Mouse (Mus musculus): ENCODE data around the gene Tmem35b. TPM values are rescaled to one million over a fixed set of nuclear protein-coding genes. Genes with fewer than 3 reads are reported as not detected.

Gene Tmem35b
- total RNA-seq, 1 experiment from 2014 or later = 26.2 TPM

DNA sequence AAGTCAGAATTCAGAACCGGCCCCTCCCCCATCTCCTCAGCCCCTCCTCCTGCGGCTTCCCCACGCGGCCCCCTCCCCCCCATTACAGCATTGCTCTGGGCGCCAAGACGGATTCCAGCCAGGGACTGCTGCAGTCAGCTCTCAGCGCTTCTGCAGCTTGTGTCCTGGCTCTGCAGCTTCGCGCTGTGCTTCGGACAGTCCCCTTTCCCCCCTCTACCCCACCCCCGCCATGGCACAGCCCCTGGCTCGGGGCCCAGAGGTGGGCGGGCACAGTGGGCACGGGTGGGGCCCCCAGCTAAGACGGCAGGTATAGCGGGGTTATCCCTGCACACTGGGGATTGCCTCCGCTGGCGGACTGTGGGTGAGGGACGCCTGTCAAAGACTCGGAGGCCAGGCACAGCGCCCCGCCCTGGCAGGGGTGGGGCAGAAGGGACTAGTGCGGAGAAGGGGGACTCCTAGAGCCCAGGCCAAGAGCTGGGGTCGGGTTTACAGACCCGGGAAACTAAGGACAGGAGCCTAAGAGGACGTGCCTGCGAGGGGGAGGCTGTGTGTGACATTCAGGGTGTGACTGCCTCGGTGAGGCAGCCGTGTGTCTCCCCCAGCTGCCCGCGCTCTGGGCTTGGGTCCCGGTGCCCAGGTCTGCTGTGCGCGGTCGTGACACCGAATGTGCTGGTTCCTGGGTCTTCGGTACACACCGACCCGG, 44.9 kb downstream of the Tmem35b start:
- DNase-seq = peak; percentile 52

DNA sequence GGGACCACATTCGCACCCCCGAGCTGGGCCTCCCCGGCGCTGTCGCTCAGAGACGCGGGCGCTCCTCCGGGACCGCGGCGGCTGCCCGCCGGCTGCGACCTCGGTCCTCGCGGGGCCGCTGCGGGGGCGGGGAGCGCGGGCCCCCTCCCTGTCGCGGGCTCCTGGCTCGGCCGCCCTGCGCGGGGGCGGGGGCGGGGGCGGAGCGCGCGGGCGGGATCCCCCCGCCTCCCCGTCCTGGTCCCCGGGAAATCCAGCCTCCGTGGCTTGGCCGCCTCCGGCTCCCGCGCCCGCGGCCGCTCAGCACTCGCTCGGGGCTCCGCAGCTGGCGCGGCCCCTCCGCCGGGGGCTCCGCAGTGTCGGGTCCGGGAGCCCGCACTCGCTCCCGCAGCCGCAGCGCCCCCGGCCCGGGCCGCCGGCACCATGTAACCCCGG, 45.4 kb downstream of the Tmem35b start, which contains the start of gene Dlgap3:
Gene Dlgap3 (plus strand): TSS at position 291 of the 432 bp plus-strand sequence.
- peak; percentile 63 for DNase-seq

DNA sequence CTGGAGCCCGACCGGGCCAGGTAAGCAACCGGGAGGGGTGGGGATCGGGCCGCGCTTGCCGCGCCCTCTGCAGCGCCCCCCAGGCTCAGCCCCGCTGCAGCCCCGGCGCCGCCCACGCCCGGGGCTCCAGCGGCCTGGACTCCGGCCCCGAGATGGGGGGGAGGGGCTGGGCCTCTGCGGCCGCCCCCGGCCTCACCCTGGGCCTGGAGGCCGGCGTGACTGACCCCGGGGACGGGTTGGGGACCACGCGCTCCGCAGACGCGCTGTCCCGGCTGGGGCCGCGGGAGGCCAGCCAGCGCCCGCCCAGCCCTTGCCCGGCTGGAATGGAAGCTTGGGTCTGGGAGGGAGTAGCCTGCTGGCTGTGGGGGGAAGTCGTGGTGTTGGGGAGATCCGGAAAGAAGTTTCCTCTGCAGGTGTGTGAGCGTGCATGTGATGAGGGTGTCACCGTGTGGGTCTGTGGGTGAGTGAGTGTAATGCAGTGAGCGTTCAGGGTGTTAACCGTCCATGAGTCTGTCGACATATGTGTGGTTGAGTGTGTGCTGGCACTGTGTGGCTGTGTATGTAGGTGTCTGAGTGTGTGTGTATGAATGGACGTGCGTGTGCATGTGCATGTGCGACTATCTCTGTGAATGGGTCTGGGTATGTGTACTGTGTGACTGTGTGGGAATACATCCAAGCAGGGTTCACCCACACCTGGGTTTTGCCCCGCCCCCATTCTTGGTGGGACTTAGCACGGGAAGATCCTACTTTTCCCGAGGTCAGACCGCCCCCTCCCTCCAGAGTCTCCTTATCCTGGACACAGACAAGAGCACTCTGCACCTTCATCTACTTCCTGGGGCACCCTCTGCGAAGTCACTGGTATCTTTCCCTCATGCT, 46.1 kb downstream of the Tmem35b start:
- DNase-seq = peak; percentile 16

DNA sequence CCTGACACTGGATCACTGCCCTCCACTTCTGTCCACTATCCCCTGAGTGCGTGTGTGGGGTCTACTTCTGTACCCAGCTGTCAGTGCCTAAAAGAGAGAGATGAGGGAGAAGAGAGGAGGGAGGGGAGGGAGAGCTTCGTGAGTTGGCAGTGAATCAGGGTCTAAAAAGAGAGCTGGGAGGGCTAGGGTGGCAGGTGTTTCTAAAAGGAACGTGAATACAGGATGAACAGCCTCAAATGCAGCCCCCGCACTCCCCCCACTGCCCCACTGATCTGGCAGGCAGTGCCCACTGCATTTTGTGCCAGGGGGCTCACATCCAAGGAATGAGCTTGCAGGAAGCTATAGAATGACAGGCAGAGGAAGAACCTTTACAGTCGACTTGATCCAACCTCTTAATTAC, 47.4 kb downstream of the Tmem35b start:
- DNase-seq = no peak

DNA sequence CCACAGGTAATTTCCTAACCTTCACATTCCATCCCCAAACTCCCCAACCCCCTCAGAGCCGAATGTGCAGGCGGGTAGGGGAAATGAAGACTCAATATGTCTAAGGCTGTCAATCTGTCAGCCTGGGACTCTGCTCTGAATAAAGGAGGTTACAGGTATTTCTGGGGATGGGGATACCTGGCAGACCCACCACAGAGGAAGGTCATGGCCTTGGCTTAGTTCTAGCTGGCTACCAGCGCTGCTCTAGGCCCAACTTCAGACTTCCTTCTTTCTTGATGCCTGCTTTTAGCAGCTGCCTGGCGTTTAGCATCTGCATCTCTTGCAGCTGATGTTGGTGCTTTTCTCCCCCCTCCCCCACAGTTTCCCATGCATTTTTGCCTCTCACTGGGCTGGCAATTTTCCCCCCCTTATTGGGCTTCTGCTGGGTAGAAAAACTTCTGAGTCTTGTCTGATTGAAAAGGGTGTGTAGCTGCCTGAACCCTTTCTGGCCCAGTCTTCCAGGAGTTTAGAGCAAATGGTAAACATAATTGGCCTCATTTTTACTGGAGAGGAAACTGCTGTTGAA, 47.9 kb downstream of the Tmem35b start:
- DNase-seq = no peak

DNA sequence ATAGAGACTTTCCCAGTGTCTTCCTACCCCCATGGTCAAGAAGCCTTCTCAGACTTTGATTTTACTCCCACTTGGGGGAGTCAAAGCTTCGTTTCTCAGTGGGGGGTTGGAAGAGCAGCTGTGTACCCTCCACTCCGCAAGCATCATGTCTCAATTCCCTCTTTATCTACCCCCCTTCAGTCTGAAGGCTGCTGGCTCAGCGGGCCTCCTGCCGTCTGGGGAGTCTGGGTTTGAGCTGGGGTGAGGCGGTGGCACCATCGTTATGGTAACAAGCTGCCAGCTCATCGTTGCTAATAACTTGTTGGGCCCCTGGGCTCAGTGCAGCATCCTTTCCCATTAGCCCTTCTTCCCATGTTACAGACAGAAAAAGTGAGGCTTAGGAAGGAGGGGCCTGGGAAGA, 48.6 kb downstream of the Tmem35b start:
- no peak for DNase-seq

DNA sequence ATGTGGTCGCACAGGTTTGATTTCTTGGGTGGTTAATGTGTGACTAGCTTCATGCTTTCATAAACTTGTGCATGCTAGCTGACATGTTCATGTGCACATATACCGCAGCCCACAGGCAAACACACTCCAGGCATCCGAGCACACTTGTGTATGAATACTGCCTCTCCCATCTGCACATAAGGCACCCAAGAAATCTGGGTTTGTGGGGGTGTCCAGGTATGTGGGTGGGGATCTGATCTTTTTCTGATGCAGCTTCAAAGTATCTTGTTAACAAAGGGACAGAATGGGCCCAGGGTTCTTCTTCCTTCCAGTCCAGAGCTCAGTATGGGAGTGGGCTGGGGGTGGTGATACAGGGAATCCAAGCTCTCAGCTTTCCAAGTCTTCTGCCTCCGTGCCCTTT, 49.1 kb downstream of the Tmem35b start:
- no peak for DNase-seq

DNA sequence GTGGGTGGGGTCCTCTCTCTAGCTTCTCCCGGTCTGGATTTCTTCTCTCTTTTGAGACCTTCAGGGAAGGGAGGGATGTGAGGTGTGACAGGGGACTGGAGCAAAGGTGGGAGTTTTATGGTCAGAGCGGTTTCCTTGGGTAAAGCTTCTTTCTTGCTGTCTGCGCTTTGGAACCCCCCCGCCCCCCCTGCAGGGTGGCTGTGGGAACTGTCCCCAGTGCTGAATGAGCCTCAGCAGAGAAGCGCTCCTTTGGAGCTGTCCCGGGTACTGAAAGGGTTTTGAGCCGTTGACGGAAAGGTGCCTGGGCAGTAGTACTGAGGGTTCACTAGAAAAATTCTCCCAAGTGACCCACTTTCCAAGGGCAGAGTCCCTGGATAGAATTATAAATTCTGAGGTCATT, 50.0 kb downstream of the Tmem35b start:
- DNase-seq = peak; percentile 75

DNA sequence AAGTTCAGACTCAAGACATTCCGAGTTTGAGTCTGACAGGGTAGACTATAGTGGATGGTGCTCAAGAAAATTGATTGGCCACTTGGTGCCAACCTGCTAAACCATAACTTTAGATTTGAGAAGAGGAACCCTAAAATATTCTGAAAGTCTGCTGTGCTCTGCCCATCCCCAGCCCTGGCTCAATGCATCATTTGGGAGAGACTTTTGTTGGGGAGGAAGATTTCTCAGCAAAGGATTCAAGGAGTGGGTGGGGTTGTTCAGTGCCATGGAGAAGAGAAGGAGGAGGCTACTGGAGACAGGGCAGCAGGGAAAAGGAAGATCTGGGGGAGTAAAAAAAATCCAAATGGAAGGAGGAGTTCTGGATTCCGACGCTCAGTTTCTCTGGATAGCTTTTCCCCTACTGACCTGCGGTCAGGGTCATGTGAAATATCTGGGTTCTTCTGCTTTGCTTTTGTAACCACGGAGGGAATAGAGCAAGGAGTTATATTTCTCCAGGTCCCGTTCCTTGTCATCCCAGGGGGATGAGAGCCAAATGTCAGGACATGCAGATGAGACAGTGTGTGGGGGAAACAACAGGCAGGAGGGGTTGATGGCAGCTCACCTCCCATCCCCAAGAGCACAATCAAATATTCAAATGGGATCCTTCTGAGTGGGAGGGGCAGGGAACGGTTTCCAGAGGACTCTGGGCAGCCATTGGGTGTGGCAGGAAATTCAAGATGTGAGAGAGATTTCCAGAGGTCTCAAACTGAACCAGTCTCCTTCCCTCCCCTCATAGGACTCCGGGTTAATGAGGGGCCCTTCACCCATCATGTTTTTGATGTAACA, 50.8 kb downstream of the Tmem35b start:
- no peak for DNase-seq

DNA sequence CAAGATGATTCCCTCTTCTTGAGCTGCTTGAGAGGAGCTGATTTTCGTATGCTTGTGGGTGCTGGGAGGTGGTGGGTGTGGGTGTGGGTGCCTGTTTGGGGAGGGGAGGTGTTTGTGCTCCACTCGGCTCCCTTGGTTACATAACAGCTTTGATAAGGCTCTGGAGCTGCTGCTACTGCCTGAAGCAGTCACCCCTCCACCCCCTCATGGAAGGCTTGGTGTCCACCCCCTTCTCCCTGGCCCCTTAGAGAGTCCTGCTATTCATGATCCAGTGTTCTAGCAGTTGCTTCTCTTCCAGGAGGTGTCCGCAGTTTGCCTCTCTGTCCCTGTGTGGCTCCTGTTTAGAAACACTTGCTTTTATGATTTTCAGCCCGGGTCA, 51.4 kb downstream of the Tmem35b start:
- no peak for DNase-seq

DNA sequence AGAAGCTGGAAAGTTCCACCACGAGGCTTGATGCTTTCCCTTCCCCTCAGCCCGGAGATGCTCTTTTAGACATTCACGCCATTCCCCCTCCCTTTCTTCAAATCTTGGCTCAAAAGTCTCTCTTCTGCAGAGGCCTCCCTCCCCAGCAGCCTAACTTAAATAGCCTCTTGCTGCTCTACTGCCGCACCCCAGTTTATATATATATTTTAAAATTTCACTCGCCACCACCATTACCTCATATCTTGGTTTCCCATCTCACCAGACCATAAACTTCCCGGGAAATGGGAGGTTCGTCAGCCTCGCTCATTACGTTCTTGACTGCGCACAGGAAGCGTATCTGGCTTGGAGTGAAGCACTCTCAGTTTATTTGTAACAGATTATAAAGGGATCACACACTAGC, 54.5 kb downstream of the Tmem35b start:
- no peak for DNase-seq

DNA sequence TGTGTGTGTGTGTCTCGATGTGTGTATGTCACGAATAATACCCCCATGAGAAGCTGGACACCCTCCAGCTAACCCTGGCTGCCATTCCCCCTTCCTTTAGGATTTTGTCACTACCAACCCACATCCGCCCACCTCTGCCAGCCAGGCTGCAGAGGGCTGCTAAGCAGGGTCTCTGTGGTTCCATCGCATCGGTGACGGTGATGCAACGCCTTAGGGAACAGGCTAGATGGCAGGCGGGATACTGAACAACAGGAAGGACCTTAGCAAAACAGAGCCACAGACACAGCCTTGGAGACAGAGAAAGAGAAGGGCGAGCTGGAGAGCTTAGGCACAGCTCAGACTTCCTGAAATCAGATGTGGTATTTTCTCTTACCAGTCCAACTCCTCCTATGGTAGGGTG, 55.2 kb downstream of the Tmem35b start:
- DNase-seq = no peak

Other genes with a start within 250 kb of the Tmem35b start
- 46.7 and 56.0 TPM in 2 replicates for gene Zmym4, start 155.6 kb upstream of the Tmem35b start, total RNA-seq (2021)
- 203 and 286 TPM in 2 replicates for gene Sfpq, start 102.4 kb upstream of the Tmem35b start, total RNA-seq (2021)
- 10.0 and 10.7 TPM in 2 replicates for gene Zmym1, start 62.5 kb upstream of the Tmem35b start, total RNA-seq (2021)
- gene Zmym6, start 46.3 kb upstream of the Tmem35b start, total RNA-seq (2021) = 20.3 and 21.6 TPM in 2 replicates
- gene Dlgap3, start 45.5 kb downstream of the Tmem35b start, total RNA-seq (2021) = 4.5 and 6.0 TPM in 2 replicates
- gene Smim12, start 120.1 kb downstream of the Tmem35b start, total RNA-seq (2021) = 48.8 and 55.9 TPM in 2 replicates
- 2.2 and 3.0 TPM in 2 replicates for gene Gja4, start 190.3 kb downstream of the Tmem35b start, total RNA-seq (2021)
- gene Gjb3, start 207.2 kb downstream of the Tmem35b start, total RNA-seq (2021) = not detected in 2 replicates
- not detected in 2 replicates for gene Gjb4, start 230.4 kb downstream of the Tmem35b start, total RNA-seq (2021)
- not detected in 2 replicates for gene Gjb5, start 234.5 kb downstream of the Tmem35b start, total RNA-seq (2021)